Mouse (Mus musculus) cerebellum, postnatal 10 days (tissue): ENCODE measurements at regions not wholly inside any gene's neighbourhood (a gene's known extent, or its start where the extent isn't known, plus 50 kb on each side); places are given as distances from the start of the nearest gene placed in this dataset.

Experiments
- DNase-seq, 2 experiments: peaks; one replicate each; pipeline ENCODE4 v3.0.0; 2021; ENCODE audit warnings: mixed read lengths in 2 of 2

DNA sequence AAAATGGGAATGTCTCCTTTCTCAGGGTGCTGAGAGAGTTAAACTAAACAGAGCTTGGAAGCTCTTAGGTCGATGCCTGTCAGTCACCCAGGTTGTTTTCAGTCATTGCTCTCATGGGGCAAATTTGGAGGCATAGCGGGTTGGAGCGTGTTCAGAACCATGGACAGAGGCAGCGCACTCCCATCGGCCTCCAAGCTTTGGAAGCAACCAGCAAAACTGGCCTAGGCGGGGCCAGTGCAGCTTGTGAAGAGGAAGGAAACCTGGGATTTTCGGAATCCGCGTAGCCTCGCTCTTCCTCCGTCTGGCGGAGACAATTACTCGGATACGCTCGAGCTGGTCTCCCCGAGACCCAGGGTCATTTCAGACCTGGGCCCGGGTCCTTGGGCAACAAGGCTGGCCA is 63.4 kb upstream of the Pax2 start:
- peak in 1 of 2 experiments; percentile 52 for DNase-seq

DNA sequence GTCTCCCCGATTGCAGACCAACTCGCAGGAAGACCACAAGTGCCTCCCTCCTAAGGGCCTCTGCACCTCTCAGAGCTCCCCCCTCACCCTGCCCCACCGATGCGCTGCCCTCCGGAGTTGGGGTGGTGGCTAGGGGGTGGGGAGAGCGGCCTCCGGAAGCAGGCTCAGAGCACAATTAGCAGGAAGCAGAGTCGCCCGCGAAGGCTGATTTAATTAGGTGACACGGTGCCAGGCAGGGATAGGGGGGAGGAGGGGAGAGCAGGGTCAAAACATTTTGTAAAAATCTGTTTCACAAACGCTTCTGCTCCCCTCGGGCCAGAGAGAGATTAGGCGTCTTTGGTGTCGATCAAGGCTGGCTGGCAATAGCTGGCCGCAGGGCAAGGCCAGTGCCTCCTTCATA is 63.0 kb upstream of the Pax2 start:
- DNase-seq = peak in 1 of 2 experiments; percentile 62

DNA sequence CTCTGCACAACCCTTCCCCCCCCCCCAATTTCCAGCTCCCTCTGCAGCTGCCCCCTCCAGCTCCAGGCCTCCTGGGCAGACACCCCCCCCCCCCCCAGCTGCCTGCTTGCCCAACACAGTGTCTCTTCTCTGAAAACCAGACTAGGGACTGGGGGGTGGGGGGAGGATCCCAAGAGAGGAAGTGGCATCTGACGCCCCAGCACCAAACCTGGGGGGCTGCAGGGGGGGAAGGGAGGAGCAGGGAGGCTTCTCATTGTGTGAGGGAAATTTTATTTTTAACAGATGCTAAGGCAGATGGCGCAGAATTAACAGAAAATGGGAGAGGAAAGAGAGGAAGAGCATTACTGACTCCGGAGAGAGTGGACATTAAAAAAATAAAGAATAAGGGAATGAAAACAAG is 60.5 kb upstream of the Pax2 start:
- peak in 1 of 2 experiments; percentile 44 for DNase-seq

DNA sequence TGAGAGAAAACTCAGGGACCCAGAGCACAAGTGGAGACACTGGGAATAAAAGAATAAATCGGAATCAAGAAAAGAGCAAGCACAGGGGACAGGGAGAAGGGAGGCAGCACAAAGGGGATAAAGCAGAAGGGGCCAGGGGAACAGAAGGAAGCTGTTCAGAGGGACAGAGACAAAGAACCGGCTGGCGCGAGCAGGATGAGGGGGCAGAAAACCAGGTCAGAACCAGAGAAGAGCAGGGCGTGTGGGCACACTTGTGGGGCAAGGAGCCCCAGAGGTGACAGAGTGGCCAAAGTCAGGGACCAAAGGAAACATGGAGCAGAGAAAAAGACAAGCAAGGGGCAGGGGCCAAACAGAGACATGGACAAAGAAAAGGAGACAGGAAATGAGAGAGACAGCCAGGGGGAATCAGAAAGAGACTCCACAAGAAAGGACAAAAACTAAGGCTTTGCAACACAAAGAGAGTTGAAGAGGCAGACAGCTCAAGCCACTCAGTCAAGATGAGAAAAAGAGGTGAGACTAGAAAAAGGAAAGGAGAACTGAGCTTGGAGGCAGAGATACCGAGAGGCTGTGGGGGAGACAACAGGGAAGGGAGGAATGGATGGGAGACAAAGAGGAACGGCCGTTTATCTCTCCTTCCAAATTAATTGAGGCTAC is 59.7 kb upstream of the Pax2 start:
- no peak for DNase-seq

DNA sequence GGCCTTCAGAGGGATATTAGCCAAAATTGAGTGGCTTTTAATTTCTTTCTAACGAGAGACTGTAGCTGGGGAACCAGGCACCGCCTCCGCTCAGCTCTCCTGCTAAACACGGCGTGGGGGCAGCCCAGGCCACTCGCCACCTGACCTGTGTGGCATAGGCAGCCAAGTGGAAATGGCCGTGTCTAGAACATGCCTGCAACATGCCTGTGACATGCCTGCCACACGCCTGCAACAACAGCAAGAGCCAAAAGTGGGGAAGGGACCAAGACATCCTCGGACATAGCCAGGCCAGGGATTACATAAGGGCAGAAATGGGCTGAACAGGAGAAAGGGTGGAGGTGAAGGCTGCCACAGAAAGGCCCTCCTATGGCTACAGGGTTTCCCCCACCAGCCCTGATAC is 59.1 kb upstream of the Pax2 start:
- no peak for DNase-seq

DNA sequence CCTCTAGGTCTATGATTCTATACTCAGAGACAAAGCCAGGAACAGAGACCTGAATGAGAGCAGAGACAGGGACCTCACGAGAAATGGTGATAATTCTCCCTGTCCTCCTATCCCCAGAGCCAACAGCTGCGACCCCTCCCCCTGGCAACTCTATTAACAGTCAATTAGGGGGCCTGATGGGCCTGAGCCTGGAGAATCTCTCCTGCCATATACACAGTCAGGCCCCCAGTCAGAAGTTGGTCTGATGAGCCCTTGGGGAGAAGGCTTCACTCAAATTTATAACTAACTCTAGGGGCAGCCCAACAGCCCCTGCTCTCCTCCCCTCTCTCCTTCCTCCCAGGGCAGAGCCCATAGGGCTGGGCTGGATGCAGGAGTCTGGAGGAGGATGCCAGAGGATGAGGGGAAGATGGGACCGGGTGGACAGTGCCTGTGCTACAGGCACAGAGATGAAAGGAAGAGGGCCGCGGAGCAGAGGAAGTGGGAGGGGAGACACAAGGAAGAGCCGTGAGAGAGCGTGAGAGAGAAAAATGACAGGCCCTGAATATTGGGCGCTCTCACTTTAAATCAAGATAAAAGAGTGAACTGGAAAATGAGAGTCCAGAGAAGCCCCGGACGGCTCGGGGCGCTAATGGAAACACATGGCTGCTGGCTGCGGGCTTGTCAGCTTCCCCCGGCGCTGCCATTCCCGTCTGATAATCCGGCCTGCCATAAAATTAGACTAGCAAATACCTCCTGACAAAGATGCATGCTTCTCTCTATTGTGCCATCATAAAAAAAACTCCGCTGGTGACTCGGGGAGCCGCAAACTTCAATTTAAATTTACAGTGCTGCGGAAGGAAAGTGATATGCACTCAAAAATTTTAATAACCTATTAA is 57.2 kb upstream of the Pax2 start:
- no peak for DNase-seq
